Mouse (Mus musculus): ENCODE data around the gene Utrn. TPM values are rescaled to one million over a fixed set of nuclear protein-coding genes. Genes with fewer than 3 reads are reported as not detected.

Gene Utrn
- polyA plus RNA-seq, 1 experiment: 14.5 TPM

GRCm38 (mm10) chr10:12379123-12379522, 490.0 kb downstream of the Utrn start:
- DNase-seq (ENCODE audit: low read depth): no peak
- TF ChIP-seq CTCF (IDR thresholded peaks at IDR 0.05; ENCODE audit: borderline replicate concordance, extremely low read depth, insufficient read depth, insufficient read length): no peak
- no peak for TF ChIP-seq POLR2A (IDR thresholded peaks at IDR 0.05; ENCODE audit: borderline replicate concordance, extremely low read depth, insufficient read depth, insufficient read length, poor library complexity, severe bottlenecking)

GRCm38 (mm10) chr10:12377727-12378126, 491.4 kb downstream of the Utrn start:
- DNase-seq (ENCODE audit: low read depth): no peak
- TF ChIP-seq POLR2A (IDR thresholded peaks at IDR 0.05; ENCODE audit: borderline replicate concordance, extremely low read depth, insufficient read depth, insufficient read length, poor library complexity, severe bottlenecking) (no peak), CTCF (IDR thresholded peaks at IDR 0.05; ENCODE audit: borderline replicate concordance, extremely low read depth, insufficient read depth, insufficient read length) (no peak)

- TF ChIP-seq POLR2A (IDR thresholded peaks at IDR 0.05; ENCODE audit: borderline replicate concordance, extremely low read depth, insufficient read depth, insufficient read length, poor library complexity, severe bottlenecking): no peak
- no peak for DNase-seq (ENCODE audit: low read depth)
These were observed 493.1 kb downstream of the Utrn start for GRCm38 (mm10) chr10:12376015-12376414.

GRCm38 (mm10) chr10:12374741-12375140, 494.4 kb downstream of the Utrn start:
- DNase-seq (ENCODE audit: low read depth): no peak
- TF ChIP-seq CTCF (IDR thresholded peaks at IDR 0.05; ENCODE audit: borderline replicate concordance, extremely low read depth, insufficient read depth, insufficient read length) (no peak), POLR2A (IDR thresholded peaks at IDR 0.05; ENCODE audit: borderline replicate concordance, extremely low read depth, insufficient read depth, insufficient read length, poor library complexity, severe bottlenecking) (no peak)

GRCm38 (mm10) chr10:12354556-12354955, 514.6 kb downstream of the Utrn start:
- no peak for DNase-seq (ENCODE audit: low read depth)

GRCm38 (mm10) chr10:12354106-12354505, 515.1 kb downstream of the Utrn start:
- DNase-seq (ENCODE audit: low read depth): no peak
- TF ChIP-seq POLR2A (IDR thresholded peaks at IDR 0.05; ENCODE audit: borderline replicate concordance, extremely low read depth, insufficient read depth, insufficient read length, poor library complexity, severe bottlenecking) (no peak), CTCF (IDR thresholded peaks at IDR 0.05; ENCODE audit: borderline replicate concordance, extremely low read depth, insufficient read depth, insufficient read length) (no peak)

More at GRCm38 (mm10) chr10:12354556-12354955, 514.6 kb downstream of the Utrn start:
- TF ChIP-seq CTCF (IDR thresholded peaks at IDR 0.05; ENCODE audit: borderline replicate concordance, extremely low read depth, insufficient read depth, insufficient read length) (no peak), POLR2A (IDR thresholded peaks at IDR 0.05; ENCODE audit: borderline replicate concordance, extremely low read depth, insufficient read depth, insufficient read length, poor library complexity, severe bottlenecking) (no peak)

GRCm38 (mm10) chr10:12339704-12340558, 529.2 kb downstream of the Utrn start:
- TF ChIP-seq CTCF (IDR thresholded peaks at IDR 0.05; ENCODE audit: borderline replicate concordance, extremely low read depth, insufficient read depth, insufficient read length): no peak
- no peak for TF ChIP-seq POLR2A (IDR thresholded peaks at IDR 0.05; ENCODE audit: borderline replicate concordance, extremely low read depth, insufficient read depth, insufficient read length, poor library complexity, severe bottlenecking)
- peak; percentile 18 for DNase-seq (ENCODE audit: low read depth)

GRCm38 (mm10) chr10:12339005-12339703, 530.0 kb downstream of the Utrn start:
- peak; percentile 33 for DNase-seq (ENCODE audit: low read depth)
- TF ChIP-seq CTCF (IDR thresholded peaks at IDR 0.05; ENCODE audit: borderline replicate concordance, extremely low read depth, insufficient read depth, insufficient read length) (no peak), POLR2A (IDR thresholded peaks at IDR 0.05; ENCODE audit: borderline replicate concordance, extremely low read depth, insufficient read depth, insufficient read length, poor library complexity, severe bottlenecking) (no peak)

Other genes with a start within 250 kb of the Utrn start
- 0.95 and 1.0 TPM in 2 replicates for gene Stx11, start 94.9 kb upstream of the Utrn start, polyA plus RNA-seq (2012; rRNA removed)
- gene Sf3b5, start 136.0 kb upstream of the Utrn start, polyA plus RNA-seq (2012; rRNA removed): 30.1 and 53.7 TPM in 2 replicates
- 103 and 125 TPM in 2 replicates for gene Plagl1, start 191.1 kb upstream of the Utrn start, polyA plus RNA-seq (2012; rRNA removed)